Mouse (Mus musculus): Measurements from ENCODE around the gene Map3k12. TPM values are rescaled to one million over a fixed set of nuclear protein-coding genes. Genes with fewer than 3 reads are reported as not detected.

The Map3k12 gene
- polyA plus RNA-seq, 1 experiment from 2014 or later = 50.6 TPM

DNA sequence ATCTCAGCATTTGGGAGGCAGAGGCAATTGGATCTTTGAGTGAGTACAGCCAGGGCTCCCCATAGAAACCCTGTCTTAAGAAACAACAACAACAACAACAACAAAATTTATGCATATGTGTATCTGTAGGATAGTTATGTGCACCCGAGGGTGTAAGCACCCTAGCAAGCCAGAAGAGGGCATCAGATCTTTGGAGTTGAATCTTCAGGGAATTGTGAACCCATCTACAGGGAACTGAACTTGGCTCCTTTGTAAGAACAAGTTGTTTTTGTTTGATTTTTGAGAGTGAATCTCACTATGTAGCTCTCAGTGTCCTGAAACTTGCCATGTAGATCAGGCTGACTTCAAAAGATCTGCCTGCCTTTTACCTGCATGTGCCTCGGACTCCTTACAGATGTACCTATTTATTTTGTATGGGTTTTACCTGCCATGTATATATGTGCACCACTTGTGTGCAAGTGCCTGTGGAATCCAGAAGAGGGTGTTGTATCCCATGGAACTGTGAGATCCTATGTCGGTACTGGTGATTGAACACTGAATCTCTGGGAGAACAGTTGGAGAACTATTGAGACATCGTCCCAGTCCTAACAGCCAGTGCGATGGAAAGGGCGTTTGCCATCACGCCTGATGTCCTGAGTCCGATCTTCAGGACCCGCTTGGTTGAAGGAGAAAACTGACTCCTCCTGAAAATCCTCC is 48.0 kb downstream of the Map3k12 start:
- no peak overlapping the region for H3K9ac ChIP-seq
- peaks cover 8% of the 10 kb centered on the region for H3K36me3 ChIP-seq
- no peaks in the 10 kb centered on the region for H3K27me3 ChIP-seq

DNA sequence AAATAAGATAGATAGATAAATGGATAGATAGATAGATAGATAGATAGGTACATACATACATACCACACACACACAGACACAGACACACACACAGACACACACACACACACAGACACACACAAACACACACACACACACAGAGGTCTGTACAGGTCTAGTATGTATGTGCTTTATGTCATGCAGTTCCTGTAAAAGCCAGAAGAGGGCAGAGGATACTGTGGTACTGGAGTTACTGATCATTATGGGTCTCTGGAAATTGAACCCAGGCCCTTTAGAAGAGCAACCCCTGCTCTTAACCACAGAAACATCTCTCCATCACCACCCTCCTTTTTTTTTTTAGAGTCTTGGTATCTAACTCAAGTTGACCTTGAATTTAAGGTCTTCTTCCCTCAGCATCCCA is 53.2 kb downstream of the Map3k12 start:
- Histone ChIP-seq H3K9me3 (peaks cover 3% of the 10 kb centered on the region; the same call in 1 of the 2 replicates), H3K36me3 (peaks cover 12% of the 10 kb centered on the region; the same call in 1 of the 2 replicates), H3K27ac (replicated peaks) (no peak overlapping the region), H3K4me1 (replicated peaks) (peaks cover 26% of the 10 kb centered on the region), H3K4me3 (no peak overlapping the region), H3K4me2 (no peak overlapping the region), H3K27me3 (no peaks in the 10 kb centered on the region), H3K9ac (no peak overlapping the region)
- no peak for ATAC-seq (ENCODE audit: low read depth)

More for the DNA sequence above, 48.0 kb downstream of the Map3k12 start:
- no peak overlapping the region for H3K4me2 ChIP-seq
- H3K9me3 ChIP-seq = peaks cover 4% of the 10 kb centered on the region; the same call in 1 of the 2 replicates
- WGBS = 96% methylated on average over 9 of the region's 9 CpGs
- H3K4me1 ChIP-seq (replicated peaks) = peaks cover 20% of the 10 kb centered on the region
- H3K4me3 ChIP-seq = no peak overlapping the region
- no peak for ATAC-seq (ENCODE audit: low read depth)
- H3K27ac ChIP-seq (replicated peaks) = no peak overlapping the region

DNA sequence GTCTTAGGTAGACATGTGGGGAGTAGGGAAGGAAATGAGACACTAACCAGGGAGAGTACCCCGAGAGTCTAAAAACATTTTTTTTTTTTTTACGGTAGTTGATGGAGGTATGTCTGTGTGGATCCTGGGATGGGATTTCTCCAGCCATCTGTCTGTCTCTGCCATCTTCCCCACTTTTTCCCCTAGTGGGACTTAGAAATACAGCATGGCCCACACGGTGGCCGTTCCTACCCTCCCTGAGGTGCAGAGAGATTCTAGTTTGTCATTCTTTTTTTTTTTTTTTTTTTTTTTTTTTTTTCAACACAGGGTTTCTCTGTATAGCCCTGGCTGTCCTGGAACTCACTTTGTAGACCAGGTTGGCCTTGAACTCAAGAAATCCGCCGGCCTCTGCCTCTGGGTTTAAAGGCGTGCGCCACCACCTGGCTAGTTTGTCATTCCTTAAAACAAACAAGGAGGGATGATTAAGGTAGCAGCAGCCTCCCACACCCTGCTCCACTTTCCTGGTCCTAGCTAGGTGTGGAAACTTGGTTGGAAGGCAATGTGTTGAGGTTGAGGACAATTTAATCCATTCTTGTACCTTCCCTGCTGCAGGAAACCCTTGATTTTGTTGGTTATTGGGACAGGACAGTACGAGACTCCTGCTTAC is 55.3 kb downstream of the Map3k12 start:
- no peak for ATAC-seq (ENCODE audit: low read depth)
- WGBS = 86% methylated on average over 9 of the region's 9 CpGs
- Histone ChIP-seq H3K4me1 (replicated peaks) (peaks cover 26% of the 10 kb centered on the region), H3K9ac (0 out of 2 replicates have a peak overlapping the region, but pooled peaks have one; percentile 41), H3K27ac (replicated peaks) (no peak overlapping the region), H3K4me3 (no peak overlapping the region), H3K9me3 (no peaks in the 10 kb centered on the region), H3K36me3 (peaks cover 11% of the 10 kb centered on the region; the same call in 1 of the 2 replicates), H3K27me3 (no peaks in the 10 kb centered on the region), H3K4me2 (no peak overlapping the region)

DNA sequence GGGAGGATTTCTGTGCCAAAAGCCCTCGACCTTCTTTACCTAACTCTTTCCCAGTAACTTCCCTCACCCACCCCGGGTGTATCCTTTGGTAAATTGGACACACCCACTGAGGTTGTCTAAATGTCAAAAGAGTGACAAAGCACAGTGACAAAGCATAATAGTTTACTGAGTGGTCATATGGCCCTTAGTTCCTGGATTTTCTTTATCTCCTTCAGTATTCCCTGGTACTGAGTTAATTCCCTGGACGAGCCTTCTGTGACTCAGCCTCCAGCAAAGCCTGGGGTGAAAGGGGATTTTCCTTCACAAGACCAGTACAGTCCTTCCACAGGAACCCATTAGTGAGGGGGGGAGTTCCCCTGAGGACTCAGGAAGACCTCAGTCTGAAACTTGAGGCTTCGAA is 55.9 kb downstream of the Map3k12 start:
- H3K36me3 ChIP-seq = peaks cover 11% of the 10 kb centered on the region; the same call in 1 of the 2 replicates
- 0 out of 2 replicates have a peak overlapping the region, but pooled peaks have one; percentile 41 for H3K9ac ChIP-seq
- ATAC-seq (ENCODE audit: low read depth) = no peak
- no peak overlapping the region for H3K4me2 ChIP-seq
- no peaks in the 10 kb centered on the region for H3K27me3 ChIP-seq
- H3K4me1 ChIP-seq (replicated peaks) = peaks cover 26% of the 10 kb centered on the region
- WGBS = 75% methylated on average over 4 of the region's 4 CpGs
- no peak overlapping the region for H3K4me3 ChIP-seq
- H3K9me3 ChIP-seq = no peaks in the 10 kb centered on the region
- no peak overlapping the region for H3K27ac ChIP-seq (replicated peaks)

DNA sequence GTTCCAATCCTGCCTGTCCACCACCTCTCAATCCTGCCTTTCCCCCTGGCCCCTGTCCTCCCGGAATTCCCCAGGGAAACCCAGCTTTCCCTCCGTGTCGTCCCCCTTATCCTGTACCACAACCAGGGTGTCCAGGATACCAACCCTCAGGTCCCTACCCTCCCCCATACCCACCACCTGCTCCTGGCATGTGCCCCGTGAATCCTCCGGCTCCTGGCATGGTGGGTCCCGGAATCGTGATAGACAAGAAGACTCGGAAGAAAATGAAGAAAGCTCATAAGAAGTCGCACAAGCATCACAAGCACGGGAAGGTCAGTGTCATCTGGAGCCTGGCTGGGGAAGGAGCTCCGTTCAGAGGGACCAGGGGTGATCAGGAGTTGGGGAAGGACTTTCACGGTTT is 56.5 kb downstream of the Map3k12 start:
- WGBS = 79% methylated on average over 12 of the region's 12 CpGs

DNA sequence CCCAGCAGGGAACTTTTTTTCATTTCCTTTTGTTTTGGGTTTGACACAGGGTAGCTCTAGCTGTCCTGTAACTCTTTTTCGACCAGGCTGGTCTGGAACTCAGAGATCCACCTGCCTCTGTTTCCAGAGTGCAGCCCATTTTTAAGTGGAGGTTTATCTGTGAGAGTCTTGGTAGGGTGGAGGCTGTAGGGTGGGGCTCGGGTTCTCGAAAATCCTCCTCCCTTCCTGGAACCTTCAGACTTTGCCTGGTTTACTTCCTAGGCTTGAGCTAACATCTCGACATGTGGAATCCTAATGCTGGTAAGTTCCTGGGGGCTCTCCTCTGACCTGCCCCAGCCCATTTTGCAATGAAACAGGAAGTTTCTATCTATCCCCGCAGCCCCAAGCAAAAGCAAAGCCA is 57.0 kb downstream of the Map3k12 start:
- ATAC-seq (ENCODE audit: low read depth) = no peak

More for the DNA sequence above, 56.5 kb downstream of the Map3k12 start:
- no peaks in the 10 kb centered on the region for H3K27me3 ChIP-seq
- no peak overlapping the region for H3K4me3 ChIP-seq
- peaks cover 26% of the 10 kb centered on the region for H3K4me1 ChIP-seq (replicated peaks)
- 0 out of 2 replicates have a peak overlapping the region, but pooled peaks have one; percentile 41 for H3K9ac ChIP-seq
- H3K27ac ChIP-seq (replicated peaks) = no peak overlapping the region
- no peaks in the 10 kb centered on the region for H3K9me3 ChIP-seq
- peaks cover 11% of the 10 kb centered on the region; the same call in 1 of the 2 replicates for H3K36me3 ChIP-seq
- H3K4me2 ChIP-seq = 0 out of 2 replicates have a peak overlapping the region, but pooled peaks have one; percentile 5
- no peak for ATAC-seq (ENCODE audit: low read depth)

DNA sequence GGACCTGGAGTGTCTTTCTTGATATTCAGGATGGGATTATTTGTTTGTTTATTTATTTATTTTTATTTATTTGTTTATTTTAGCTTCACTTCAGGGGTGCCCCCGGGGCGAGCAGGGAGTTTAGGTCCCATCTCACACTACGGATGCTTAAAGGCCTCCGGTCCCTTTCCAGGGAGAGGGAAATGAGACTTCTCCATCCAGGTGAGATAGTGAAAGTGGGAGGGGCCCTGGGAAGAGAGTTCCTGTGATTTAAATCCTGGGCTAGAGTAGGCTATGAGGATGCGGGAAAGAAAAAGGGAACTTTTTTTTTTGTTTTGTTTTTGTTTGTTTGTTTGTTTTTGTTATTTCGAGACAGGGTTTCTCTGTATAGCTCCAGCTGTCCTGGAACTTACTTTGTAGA is 57.5 kb downstream of the Map3k12 start:
- Histone ChIP-seq H3K27me3 (no peaks in the 10 kb centered on the region), H3K9me3 (no peaks in the 10 kb centered on the region), H3K4me1 (replicated peaks) (peaks cover 26% of the 10 kb centered on the region), H3K4me3 (peak overlapping the region; percentile 46), H3K36me3 (peaks cover 11% of the 10 kb centered on the region; the same call in 1 of the 2 replicates), H3K27ac (replicated peaks) (no peak overlapping the region), H3K4me2 (peak overlapping the region; percentile 65), H3K9ac (peak overlapping the region; percentile 64)
- 37% methylated on average over 6 of the region's 6 CpGs for WGBS
- ATAC-seq (ENCODE audit: low read depth) = no peak

More for the DNA sequence above, 57.0 kb downstream of the Map3k12 start:
- Histone ChIP-seq H3K9me3 (no peaks in the 10 kb centered on the region), H3K4me3 (peak overlapping the region; percentile 46), H3K4me2 (peak overlapping the region; percentile 65), H3K4me1 (replicated peaks) (peaks cover 26% of the 10 kb centered on the region), H3K27ac (replicated peaks) (no peak overlapping the region), H3K9ac (peak overlapping the region; percentile 47; the same call in 1 of the 2 replicates), H3K27me3 (no peaks in the 10 kb centered on the region), H3K36me3 (peaks cover 11% of the 10 kb centered on the region; the same call in 1 of the 2 replicates)
- WGBS = 79% methylated on average over 5 of the region's 5 CpGs

DNA sequence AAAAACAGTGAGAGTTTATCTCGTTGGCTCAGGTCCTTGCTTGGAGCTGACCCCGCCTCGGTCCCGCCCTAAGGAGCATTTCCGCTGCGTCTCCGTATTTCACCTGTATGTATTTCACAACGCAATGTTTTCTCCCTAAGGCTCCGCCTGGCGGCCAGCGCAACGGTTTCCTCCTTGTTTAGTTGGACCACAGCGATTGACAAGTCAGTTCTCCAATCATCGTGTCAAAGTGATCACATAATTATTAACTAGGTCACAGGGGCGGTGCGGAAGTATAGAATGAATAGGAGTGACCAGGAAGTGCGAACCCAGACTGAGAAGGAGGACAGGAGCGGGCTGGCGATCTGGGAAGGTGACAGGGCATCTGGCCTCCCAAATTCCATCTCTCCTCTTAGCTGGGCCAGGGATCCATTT is 58.0 kb downstream of the Map3k12 start, which contains the start of gene Prr13:
TSS of gene Prr13 (plus strand) at position 125 of the 414 bp plus-strand sequence.
- Histone ChIP-seq H3K27me3 (no peaks in the 10 kb centered on the region), H3K36me3 (peaks cover 11% of the 10 kb centered on the region; the same call in 1 of the 2 replicates), H3K9ac (peak within 1 kb of the TSS; percentile 64), H3K27ac (replicated peaks) (0 out of 2 replicates have a peak within 1 kb of the TSS, but pooled peaks have one; percentile 9), H3K4me1 (replicated peaks) (peaks cover 26% of the 10 kb centered on the region), H3K4me3 (peak within 1 kb of the TSS; percentile 46), H3K9me3 (no peaks in the 10 kb centered on the region), H3K4me2 (peak within 1 kb of the TSS; percentile 65)
- ATAC-seq (ENCODE audit: low read depth) = peak; percentile 86
- under 1% methylated on average over 19 of the region's 19 CpGs for WGBS

DNA sequence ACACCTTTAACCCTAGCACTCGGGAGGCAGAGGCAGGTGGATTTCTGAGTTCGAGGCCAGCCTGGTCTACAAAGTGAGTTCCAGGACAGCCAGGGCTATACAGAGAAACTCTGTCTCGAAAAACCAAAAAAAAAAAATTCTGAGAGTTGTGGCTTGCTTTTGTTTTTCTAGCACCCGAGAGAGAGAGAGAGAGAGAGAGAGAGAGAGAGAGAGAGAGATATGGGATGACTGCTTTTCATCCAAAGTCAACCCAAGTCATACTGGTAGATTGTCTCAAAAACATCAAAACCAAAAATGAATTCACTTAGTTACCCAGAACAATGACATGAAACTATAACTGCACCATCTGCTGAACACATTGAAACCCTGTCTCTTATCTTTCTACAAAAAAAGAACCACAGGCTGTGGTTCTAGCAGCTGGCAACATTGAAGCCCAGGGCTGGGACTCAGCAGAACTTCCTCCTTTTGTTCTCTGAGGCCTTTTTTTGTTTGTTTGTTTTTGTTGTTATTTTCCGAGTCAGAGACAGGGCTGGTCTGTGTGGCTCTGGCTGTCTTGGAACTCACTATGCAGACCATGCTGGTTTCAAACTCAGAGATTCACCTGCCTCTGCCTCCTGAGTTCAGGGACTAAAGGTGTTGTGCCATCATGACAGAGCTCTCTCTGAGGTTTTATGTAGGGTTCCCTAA is 58.7 kb downstream of the Map3k12 start:
- WGBS = 73% methylated on average over 5 of the region's 5 CpGs

DNA sequence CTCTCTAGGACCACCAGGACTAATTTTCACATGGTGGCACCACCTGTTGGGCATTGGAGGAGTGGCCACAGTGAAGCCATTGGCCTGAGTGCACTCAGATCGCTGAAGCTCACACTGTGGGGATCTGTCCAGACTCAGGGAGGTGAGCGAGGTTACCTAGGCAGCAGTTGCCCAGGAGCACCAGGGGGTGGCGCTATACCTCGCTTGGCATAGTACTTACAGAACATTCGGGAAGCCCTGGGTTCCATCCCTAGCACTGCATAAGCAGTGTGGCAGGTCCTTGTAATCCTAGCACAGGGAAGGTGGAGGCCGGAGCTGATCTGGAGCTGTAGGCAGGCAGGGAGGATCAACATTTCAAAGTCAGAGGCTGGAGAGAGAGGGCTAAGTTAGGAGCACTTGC is 60.9 kb downstream of the Map3k12 start:
- WGBS = 36% methylated on average over 6 of the region's 6 CpGs
- Histone ChIP-seq H3K27me3 (no peaks in the 10 kb centered on the region), H3K9ac (no peak overlapping the region), H3K27ac (replicated peaks) (no peak overlapping the region), H3K4me3 (no peak overlapping the region), H3K4me2 (no peak overlapping the region), H3K36me3 (no peaks in the 10 kb centered on the region), H3K4me1 (replicated peaks) (peaks cover 22% of the 10 kb centered on the region), H3K9me3 (no peaks in the 10 kb centered on the region)
- no peak for ATAC-seq (ENCODE audit: low read depth)

More for the DNA sequence above, 58.7 kb downstream of the Map3k12 start:
- H3K4me2 ChIP-seq = peak overlapping the region; percentile 65
- H3K4me1 ChIP-seq (replicated peaks) = peaks cover 26% of the 10 kb centered on the region
- H3K27me3 ChIP-seq = no peaks in the 10 kb centered on the region
- 0 out of 2 replicates have a peak overlapping the region, but pooled peaks have one; percentile 9 for H3K27ac ChIP-seq (replicated peaks)
- H3K9ac ChIP-seq = peak overlapping the region; percentile 64
- ATAC-seq (ENCODE audit: low read depth) = no peak
- H3K36me3 ChIP-seq = peaks cover 8% of the 10 kb centered on the region; the same call in 1 of the 2 replicates
- peak overlapping the region; percentile 46 for H3K4me3 ChIP-seq
- H3K9me3 ChIP-seq = no peaks in the 10 kb centered on the region

DNA sequence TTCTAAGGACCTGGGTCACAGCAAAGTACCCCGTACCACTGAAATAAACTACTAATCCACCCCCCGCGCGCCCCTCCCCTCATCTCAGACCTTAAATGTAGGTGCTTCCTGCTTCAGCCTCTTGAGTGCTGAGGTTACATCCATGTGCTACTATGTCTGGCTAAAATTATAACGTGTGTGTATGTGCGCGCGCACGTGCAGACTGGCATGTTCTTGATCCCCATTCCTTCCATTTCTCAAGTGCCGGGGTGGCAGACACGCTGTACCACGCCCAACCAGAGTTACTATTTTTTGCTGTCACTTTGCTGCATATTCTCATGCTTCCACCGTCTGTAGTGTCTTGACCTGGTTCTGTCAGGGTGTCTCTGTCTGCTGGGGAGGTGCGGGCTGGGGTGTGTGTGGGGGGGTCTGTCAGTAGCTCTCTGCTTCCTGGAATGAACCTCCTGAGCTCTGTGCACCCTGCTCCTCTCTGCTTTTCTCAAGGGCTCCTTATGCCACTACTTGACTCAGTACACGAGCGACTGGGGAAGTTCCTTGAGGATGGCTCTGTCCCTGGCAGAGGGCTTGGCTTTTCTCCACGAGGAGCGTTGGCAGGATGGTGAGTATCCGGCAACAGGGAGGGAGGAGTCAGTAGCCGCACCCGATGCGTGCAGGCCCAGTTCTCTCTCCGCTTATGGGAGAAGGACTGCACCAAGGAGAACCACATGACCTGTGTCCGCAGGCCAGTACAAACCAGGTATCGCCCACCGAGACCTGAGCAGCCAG is 65.0 kb downstream of the Map3k12 start:
- H3K36me3 ChIP-seq = no peaks in the 10 kb centered on the region
- H3K4me2 ChIP-seq = no peak overlapping the region
- 82% methylated on average over 26 of the region's 26 CpGs for WGBS
- no peak overlapping the region for H3K27ac ChIP-seq (replicated peaks)
- no peaks in the 10 kb centered on the region for H3K4me1 ChIP-seq (replicated peaks)
- H3K27me3 ChIP-seq = no peaks in the 10 kb centered on the region
- H3K9ac ChIP-seq = no peak overlapping the region
- no peak overlapping the region for H3K4me3 ChIP-seq
- no peak for ATAC-seq (ENCODE audit: low read depth)
- H3K9me3 ChIP-seq = no peaks in the 10 kb centered on the region
